Mouse (Mus musculus) liver, embryonic 14 days (tissue): ENCODE results near the gene Slc15a3. TPM values are rescaled to one million over a fixed set of nuclear protein-coding genes. Genes with fewer than 3 reads are reported as not detected.

Experiments used
- polyA plus RNA-seq: library from polyadenylated mRNA; depleted of rRNA; stranded (reverse); fragments of >200 nt; gene quantifications from 2 replicates; pipeline ENCODE4 v1.2.3, GENCODE M21; 2012; rRNA removed

Slc15a3 gene
- polyA plus RNA-seq, result 3.6 and 4.0 TPM in 2 replicates

DNA sequence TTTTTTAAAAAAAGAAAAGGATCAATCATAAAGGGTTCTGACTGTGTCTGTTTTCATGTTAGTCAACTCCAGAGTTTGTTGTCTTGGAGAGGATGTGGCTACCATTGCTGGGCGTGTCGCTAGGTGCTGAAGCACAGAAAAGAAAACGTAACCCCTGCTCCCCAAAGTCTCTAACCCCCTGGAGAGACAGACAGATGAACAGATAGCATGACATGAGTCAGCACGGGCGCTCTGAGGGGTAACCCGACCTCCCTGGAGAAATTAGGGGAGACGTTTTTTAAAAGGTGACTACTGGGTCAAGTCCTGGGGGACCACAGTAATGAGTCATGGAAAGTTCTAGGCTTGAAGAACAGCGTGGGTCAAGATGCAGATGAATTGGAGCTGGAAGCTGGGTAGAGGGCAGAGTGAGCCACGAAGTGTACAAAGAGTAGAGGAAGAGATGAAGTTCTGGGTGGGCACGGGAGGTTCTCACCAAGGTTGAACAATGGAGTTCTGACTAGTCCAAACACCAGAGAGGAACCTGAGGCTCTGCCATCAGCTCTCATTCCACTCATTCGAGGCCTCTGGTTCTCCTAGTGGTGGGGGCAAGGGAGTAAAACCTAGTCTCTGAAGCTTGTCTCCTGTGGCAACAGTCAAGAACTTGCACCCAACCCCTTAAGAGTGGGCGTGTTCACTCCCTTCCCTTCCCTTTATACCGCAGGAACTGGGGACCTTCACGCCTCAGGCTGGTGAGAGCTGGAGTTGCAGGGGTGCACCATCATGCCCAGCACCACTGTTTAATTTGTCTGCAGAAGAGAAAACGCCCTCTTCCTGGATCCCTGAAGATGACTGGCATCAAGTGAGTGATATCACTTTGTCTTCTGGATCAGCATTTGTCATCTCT lies at the start of gene Slc15a3:
Slc15a3 (plus strand) TSS at position 718 of the 883 bp plus-strand sequence.

DNA sequence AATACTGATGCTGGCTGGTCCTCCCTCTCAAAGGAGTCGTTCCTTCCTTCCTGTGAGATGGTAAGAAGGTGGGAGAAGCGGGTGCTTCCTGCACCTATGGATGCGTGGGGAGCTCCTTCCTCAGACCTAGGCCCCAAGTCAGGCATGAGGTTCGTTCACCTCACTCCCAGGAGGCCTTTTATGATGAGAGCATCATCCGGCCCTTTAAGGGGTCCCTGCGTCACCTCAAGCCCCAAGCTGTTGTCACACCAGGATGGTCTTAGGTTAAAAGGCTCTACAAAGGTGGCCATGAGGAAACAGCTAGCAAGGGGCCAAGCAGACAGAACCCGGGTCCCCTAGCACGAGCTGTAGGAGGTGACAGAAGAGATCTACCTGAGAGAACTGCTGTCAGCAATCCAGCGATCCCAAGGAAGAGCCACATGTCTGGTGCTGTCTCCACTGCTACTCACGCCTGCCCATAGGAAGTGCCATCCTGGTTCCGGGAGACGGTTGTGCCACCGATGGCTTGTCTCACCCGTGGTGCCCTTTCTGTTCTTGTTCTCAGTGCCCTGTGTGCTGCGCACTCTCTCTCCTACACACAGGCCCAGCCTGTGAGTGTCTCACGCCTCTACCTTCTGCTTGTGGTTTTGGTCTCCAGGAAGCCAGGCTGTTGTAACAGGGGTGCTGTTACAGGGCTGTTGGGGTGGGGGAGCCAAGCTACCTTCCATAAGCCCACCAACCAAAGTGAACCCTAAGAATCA lies 9.9 kb upstream of the Slc15a3 start, which contains the start of gene Cd6:
Cd6 (minus strand) TSS at position 623 of the 740 bp plus-strand sequence.

DNA sequence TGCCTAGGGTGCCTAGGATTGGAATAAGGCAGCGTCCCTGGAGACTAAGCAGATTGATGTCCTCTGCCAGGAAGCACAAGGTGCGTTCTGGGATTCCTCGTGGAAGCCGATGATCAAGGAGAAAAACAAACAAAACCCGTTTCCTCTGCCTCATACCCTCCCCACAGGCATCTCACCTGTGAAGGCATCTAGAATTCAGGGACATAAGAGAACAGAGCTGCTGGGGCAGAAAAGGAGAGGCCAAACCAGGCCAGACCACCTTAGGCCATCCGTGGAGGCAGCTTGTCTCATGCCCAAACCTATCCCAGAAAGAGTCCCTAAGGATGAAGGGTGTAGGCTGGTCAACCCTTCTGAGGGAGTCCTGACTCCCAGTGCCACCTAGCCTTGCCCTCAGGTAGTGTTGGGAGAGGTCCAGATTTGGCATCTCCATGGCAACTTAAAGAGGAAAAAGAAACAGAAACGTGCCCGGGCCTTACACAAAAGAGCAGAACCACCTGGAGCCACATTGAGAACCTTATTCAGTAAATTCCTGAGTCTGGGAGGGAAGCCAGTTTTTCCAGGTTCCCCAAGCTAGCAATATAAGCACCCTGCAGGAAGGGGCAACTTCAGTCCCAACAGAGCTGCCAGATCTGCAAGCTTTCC lies 30.5 kb downstream of the Slc15a3 start, which contains the start of gene Tmem132a:
Tmem132a (minus strand) TSS at position 55 of the 642 bp plus-strand sequence.

DNA sequence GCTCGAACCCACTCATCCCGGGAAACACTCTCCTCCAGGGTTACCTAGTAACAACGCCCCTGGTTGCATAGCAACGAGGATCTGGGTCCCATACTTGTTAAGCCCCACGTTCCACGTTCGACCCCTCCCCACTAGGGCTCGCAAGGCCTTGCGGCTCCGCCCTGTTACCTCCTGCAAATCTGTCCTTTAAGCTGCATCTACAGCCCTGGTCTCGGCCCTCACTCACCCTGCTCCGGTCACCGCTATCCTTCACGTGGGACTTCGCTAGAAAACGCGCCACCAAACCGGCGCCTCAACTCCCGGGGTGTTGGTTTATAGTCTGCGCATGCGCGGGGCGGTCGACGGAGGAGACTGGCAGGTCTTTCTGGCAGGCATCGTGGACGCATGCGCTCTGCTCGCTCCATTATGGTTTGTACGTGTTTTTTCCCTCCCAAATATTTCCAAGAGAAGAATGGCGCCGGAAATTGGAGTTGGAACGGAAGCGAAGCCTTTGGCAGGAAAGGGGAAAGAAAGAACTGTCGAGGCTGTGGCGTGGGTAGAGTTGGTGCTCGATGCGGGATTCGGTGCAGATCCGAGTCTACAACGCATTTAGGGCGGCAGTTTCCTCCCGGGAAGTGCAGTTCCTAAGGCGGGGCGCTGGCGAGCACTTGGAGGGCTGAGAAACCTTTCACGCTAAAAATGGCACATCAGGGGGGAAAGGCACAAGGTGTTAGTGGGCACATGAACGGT lies 42.1 kb downstream of the Slc15a3 start, which contains the start of gene Tmem109:
Tmem109 (minus strand) TSS at position 576 of the 729 bp plus-strand sequence.

DNA sequence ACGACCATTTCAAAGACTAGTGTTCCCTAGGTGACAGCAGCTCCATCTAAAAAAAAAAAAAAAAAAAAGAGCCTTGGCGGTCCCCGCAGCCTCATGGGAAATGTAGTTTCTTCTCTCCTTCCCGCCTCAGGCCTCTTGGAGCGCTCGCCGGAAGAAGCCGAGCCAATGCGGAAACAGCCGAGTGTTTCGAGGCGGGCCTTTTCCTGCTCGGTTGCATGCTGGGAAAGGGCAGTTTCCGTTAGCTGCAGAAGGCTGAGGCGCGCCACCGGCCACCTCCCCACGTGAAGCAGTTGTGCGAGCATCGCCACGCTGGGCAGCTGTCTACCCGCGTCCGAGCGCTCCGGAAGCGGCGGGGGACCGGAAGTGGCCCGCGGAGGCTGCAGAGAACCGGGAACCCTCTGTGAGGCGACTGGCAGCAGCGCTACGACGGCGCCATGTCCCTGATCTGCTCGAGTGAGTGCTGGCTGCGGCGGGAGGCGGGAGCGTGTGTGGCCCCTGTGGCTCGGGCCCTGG lies 55.5 kb downstream of the Slc15a3 start, which contains the start of gene Prpf19:
Prpf19 (plus strand) TSS at position 216 of the 513 bp plus-strand sequence.

Other genes starting within 250 kb of the Slc15a3 start
- gene Ddb1, start 234.4 kb upstream of the Slc15a3 start, polyA plus RNA-seq, result 86.3 and 108 TPM in 2 replicates
- gene Tkfc, start 234.1 kb upstream of the Slc15a3 start, polyA plus RNA-seq, result 10.6 and 12.6 TPM in 2 replicates
- 5.1 and 7.6 TPM in 2 replicates for gene Vwce, start 205.5 kb upstream of the Slc15a3 start, polyA plus RNA-seq
- 0.02 and 0.07 TPM in 2 replicates for gene Pga5, start 161.7 kb upstream of the Slc15a3 start, polyA plus RNA-seq
- gene Vps37c, start 151.0 kb upstream of the Slc15a3 start, polyA plus RNA-seq, result 5.3 and 5.9 TPM in 2 replicates
- 0.02 TPM in 2 replicates for gene Cd5, start 100.7 kb upstream of the Slc15a3 start, polyA plus RNA-seq
- not detected in 2 replicates for gene Cd6, start 9.7 kb upstream of the Slc15a3 start, polyA plus RNA-seq
- gene Tmem132a, start 30.2 kb downstream of the Slc15a3 start, polyA plus RNA-seq, result 2.2 and 2.7 TPM in 2 replicates
- 10.6 and 11.7 TPM in 2 replicates for gene Tmem109, start 42.3 kb downstream of the Slc15a3 start, polyA plus RNA-seq
- gene Prpf19, start 55.5 kb downstream of the Slc15a3 start, polyA plus RNA-seq, result 98.2 and 111 TPM in 2 replicates
- gene Zp1, start 80.9 kb downstream of the Slc15a3 start, polyA plus RNA-seq, result not detected in 2 replicates
- 0.02 and 0.05 TPM in 2 replicates for gene Ptgdr2, start 97.4 kb downstream of the Slc15a3 start, polyA plus RNA-seq
- 3.6 and 5.4 TPM in 2 replicates for gene Ccdc86, start 109.5 kb downstream of the Slc15a3 start, polyA plus RNA-seq
- not detected in 2 replicates for gene Ms4a10, start 134.9 kb downstream of the Slc15a3 start, polyA plus RNA-seq
- not detected in 2 replicates for gene Ms4a15, start 153.5 kb downstream of the Slc15a3 start, polyA plus RNA-seq
- gene Ms4a18, start 178.3 kb downstream of the Slc15a3 start, polyA plus RNA-seq, result not detected in 2 replicates
- gene Ms4a8a, start 241.4 kb downstream of the Slc15a3 start, polyA plus RNA-seq, result 0.03 and 0.12 TPM in 2 replicates